Mouse (Mus musculus) right cerebral cortex, postnatal 14 days (tissue): ENCODE measurements around the gene Mapk8ip2.
A peak's percentile ranks its signal among the peaks of the same experiment; 100 is the strongest.

Source experiments
- DNase-seq: peaks from one replicate; pipeline ENCODE4 v3.0.0; 2022

Gene Mapk8ip2

DNA sequence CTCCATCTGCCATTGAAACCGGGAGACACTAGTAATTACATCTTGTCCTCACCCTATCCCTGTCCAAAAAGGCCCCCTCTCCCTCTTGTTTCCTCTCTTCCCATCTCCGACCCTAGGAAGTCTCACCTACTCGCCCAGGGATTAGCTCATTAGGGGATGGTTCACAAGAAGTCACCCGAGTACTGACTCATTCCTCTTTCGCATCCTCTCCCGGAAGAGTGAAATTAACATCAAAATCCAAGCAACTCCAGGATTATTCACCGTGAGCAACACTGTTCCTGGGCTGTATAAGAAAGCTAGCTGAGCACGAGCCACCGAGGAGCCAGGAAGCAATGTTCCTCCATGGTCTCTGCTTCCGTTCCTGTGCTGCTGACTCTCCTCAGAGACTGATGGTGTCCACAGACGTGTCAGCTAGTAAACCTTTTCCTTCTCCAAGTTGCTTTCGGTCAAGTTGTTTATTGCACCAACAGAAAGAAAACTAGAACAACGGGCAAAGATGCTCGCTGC is 35.0 kb downstream of the Mapk8ip2 start:
- DNase-seq = no peak

- DNase-seq = no peak
Observed at GRCm38 (mm10) chr15:89494970-89495369, 41.3 kb downstream of the Mapk8ip2 start.

GRCm38 (mm10) chr15:89496131-89496530 is 42.4 kb downstream of the Mapk8ip2 start:
- no peak for DNase-seq

DNA sequence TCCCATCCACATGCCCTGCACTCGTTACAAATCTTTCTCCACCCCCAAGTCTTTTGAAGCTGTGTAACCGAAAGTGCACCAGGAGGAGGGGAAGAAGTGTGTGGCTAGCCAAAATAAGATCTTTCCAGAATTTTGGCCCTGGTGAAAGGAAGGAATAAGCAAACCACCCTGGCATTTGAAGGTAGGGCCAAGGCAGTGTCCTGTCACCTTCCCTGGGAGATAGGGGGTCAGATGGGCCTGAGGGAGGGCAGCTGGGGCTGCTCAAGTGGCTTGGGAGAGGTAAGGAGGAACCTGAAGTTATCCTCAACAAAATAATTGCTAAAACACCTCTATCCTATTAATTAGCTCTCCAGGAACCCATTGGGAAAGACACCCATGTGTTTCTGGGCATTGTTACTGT is 43.1 kb downstream of the Mapk8ip2 start:
- no peak for DNase-seq

GRCm38 (mm10) chr15:89497391-89498048 is 43.8 kb downstream of the Mapk8ip2 start:
- no peak for DNase-seq

GRCm38 (mm10) chr15:89498049-89498960 is 44.6 kb downstream of the Mapk8ip2 start:
- DNase-seq = peak; percentile 87

DNA sequence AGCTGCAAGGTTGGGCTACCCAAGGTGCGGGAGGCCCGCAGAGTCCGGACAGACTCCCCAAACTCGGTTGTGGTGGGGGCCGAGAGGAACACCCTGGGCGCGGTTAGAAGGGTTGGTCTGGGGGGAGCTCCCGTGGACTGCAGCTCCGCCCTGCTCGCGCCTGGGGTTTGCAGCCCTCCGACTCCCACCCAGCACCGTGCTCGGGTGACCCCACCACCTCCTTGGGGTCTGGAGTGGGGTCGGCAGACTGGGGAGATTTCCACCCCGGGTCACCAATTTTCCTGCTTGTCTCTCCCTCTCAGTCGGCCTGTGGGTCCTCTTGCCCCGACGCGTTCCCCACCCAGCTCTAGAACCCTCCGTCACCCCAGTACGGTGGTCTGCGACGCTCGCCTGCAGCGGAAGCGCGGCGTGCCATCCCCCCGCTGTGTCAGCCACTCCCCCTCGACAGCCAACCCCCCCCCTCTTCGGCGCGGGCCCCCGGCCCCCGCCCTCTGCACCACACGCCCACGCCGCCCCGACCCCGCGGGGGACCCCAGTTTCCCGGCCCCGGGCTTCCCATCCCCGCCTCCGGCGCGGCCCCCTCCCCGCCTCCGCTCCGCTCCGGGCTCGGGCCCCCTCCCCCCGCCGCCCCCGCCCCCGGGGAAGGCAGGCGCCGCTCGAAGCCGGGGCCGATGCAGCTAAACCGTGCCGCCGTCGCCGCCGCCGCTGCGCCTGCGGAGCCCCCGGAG is 45.4 kb downstream of the Mapk8ip2 start, which contains the start of gene Shank3:
Gene Shank3, plus strand, starts transcription at position 663 of the 728 bp plus-strand sequence.
- DNase-seq = peak; percentile 58

- DNase-seq = peak; percentile 68
Observed at GRCm38 (mm10) chr15:89499784-89500220, 46.1 kb downstream of the Mapk8ip2 start.

DNA sequence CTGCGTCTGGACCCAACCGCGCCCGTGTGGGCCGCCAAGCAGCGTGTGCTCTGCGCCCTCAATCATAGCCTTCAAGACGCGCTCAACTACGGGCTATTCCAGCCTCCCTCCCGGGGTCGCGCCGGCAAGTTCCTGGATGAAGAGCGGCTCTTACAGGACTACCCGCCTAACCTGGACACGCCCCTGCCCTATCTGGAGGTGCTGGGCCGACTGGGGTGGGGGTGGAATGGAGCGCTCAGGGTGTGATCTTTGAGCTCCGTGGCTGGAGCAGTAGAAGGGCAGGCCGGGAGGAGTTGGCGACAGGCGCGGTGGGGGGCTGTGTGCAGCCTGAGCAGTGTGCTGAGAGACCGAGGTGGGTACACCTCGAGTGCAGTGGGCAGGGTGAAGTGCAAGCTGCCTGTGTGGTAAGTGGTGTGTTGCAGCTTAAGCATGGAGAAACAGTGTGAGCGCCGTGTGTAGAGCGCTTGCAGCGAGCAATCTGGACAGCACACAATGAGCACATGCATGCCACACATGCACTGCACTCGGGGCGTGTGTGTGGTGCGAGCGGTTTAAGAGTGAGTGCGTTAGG is 46.6 kb downstream of the Mapk8ip2 start:
- DNase-seq = no peak

- no peak for DNase-seq
Observed at GRCm38 (mm10) chr15:89501321-89501720, 47.6 kb downstream of the Mapk8ip2 start.

DNA sequence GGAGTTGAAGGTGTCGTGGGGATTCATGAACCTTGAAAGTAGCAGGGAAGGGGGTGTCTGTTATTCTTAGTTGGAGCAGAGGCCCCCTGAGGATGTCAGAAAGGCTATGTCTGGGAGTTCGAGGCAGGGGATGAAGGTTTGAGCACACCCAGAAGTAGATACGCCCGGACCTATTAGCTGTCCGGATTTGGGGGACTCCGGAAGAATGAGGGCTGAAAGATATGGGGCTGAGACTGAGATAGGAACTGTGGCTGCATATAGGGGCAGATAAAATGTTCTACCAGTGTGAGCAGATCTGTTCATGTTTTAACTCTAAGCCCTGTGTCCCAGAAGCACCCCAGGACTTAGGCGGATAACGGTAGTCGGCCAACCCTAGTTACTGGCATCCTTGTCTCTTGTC is 51.1 kb downstream of the Mapk8ip2 start:
- no peak for DNase-seq

- no peak for DNase-seq
Observed at GRCm38 (mm10) chr15:89507751-89508150, 54.0 kb downstream of the Mapk8ip2 start.

GRCm38 (mm10) chr15:89512679-89513078 is 59.0 kb downstream of the Mapk8ip2 start:
- DNase-seq = no peak
